Mouse (Mus musculus): Measurements from ENCODE around the gene Uvrag. TPM values are rescaled to one million over a fixed set of nuclear protein-coding genes. Genes with fewer than 3 reads are reported as not detected.
"Not testable (repeated sequence)": the region's sequence is repeated elsewhere in the genome, so short reads cannot be mapped to it uniquely, and the experiment has no call there.

The Uvrag gene
- polyA plus RNA-seq, 1 experiment from 2014 or later, result 18.3 TPM

DNA sequence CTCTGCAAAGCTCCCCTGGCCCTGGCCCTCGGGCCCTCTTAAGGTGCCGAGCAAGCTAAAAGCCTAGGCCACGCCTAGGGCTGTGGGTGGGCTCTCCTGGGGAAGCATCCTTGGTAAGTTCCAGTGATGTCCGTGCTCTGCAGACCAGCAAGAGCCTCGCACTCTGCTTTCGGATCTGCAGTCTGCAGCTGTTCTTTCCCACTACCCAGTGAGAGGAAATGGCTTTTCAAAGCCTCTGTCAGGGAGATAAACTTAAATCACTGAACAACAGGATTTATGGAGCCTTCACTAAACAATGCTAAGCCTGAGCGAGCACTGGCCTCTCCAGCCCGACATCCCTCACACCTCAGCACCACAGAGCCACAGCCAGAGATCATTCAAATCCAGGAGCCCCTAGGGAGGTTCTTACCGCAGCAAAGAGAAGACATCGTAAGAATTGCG lies 75.5 kb downstream of the Uvrag start:
- Histone ChIP-seq H3K4me1 (replicated peaks; ENCODE audit: control insufficient read depth, insufficient read depth, low read length) (no peaks in the 10 kb centered on the region), H3K4me3 (replicated peaks; ENCODE audit: low read length) (no peak overlapping the region), H3K27ac (ENCODE audit: low read length) (no peak overlapping the region), H3K27me3 (replicated peaks; ENCODE audit: control insufficient read depth, insufficient read depth, low read length) (no peaks in the 10 kb centered on the region), H3K4me2 (ENCODE audit: low read length) (no peak overlapping the region), H3K9ac (replicated peaks; ENCODE audit: low read depth, low read length) (no peak overlapping the region), H3K9me3 (ENCODE audit: control insufficient read depth, low read length) (no peaks in the 10 kb centered on the region), H3K36me3 (ENCODE audit: control insufficient read depth, insufficient read depth) (no peaks in the 10 kb centered on the region)
- ATAC-seq, result no peak
- 11% methylated on average over 11 of the region's 11 CpGs for WGBS

DNA sequence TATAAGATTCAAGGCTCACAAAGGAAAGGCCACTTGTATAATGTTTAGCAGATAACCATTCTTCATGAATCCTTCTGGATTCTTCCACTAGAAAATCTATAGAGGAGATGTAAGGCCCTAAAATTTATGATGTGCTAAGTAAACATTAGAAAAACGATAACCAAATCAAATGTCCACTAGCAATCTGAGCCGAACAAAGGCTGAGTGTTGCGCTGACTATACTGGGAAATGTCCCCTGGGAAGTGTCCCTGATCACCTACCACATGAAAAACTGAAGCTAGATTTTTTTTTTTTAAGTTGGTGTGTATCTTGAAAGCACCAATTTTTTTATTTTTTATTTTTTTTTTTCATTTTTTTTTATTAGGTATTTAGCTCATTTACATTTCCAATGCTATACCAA lies 76.1 kb downstream of the Uvrag start:
- no peaks in the 10 kb centered on the region for H3K36me3 ChIP-seq (ENCODE audit: control insufficient read depth, insufficient read depth)
- no peaks in the 10 kb centered on the region for H3K27me3 ChIP-seq (replicated peaks; ENCODE audit: control insufficient read depth, insufficient read depth, low read length)
- no peak overlapping the region for H3K9ac ChIP-seq (replicated peaks; ENCODE audit: low read depth, low read length)
- no peaks in the 10 kb centered on the region for H3K4me1 ChIP-seq (replicated peaks; ENCODE audit: control insufficient read depth, insufficient read depth, low read length)
- no peak for ATAC-seq
- no peak overlapping the region for H3K4me3 ChIP-seq (replicated peaks; ENCODE audit: low read length)
- no peak overlapping the region for H3K4me2 ChIP-seq (ENCODE audit: low read length)
- H3K27ac ChIP-seq (ENCODE audit: low read length), result no peak overlapping the region
- no peaks in the 10 kb centered on the region for H3K9me3 ChIP-seq (ENCODE audit: control insufficient read depth, low read length)
- WGBS, result 89% methylated on average over 3 of the region's 3 CpGs

DNA sequence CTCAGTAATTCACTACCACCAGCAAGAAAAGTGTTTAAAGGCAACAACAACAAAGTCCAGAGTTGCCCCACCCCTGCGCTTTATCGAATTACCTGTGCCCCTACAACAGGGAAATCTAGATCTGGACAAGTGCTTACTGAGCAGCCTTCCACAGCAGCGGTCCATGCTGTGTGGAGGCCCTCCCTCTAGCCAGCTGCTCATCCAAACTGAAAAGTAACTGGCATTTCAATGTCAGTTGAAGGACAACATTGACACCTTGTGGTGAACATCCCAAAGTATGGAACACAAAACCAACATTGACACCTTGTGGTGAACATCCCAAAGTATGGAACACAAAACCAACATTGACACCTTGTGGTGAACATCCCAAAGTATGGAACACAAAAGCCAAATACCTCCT lies 78.7 kb downstream of the Uvrag start:
- ATAC-seq; H3K4me1 ChIP-seq (replicated peaks; ENCODE audit: control insufficient read depth, insufficient read depth, low read length); H3K4me2 ChIP-seq (ENCODE audit: low read length); H3K36me3 ChIP-seq (ENCODE audit: control insufficient read depth, insufficient read depth); H3K27ac ChIP-seq (ENCODE audit: low read length); H3K9ac ChIP-seq (replicated peaks; ENCODE audit: low read depth, low read length); H3K27me3 ChIP-seq (replicated peaks; ENCODE audit: control insufficient read depth, insufficient read depth, low read length); H3K4me3 ChIP-seq (replicated peaks; ENCODE audit: low read length); H3K9me3 ChIP-seq (ENCODE audit: control insufficient read depth, low read length): not testable (repeated sequence)
- WGBS, result 82% methylated on average over 3 of the region's 3 CpGs

DNA sequence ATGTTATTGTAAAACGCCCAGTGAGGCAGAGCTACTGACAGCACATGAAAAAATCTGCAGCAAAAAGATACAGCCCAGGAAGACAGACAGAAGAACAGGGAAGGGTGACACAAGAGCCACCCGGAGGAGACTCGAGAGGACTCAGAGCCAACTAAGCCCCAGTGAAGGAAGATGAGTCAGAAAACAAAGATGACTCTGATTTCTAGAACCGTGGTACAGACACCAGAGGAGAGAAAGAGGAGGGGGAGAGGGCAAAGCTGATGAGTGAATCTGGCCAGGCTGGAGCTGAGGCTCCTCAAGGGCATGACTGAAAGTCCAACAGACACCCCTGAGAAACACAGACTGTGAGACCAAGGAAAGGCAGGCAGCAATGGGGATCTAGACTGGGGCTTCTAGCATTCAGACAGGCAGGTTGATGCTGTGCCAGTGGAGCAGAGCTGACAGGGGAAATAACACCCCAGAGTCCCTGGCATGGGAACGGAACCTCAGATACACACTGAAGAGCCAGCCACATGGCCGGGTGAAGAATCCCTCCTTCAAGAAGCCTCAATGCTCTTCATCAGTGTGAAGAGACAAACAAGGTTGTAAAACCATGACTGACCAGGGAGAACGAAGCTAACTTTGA lies 79.8 kb downstream of the Uvrag start:
- Histone ChIP-seq H3K4me2 (ENCODE audit: low read length) (no peak overlapping the region), H3K27me3 (replicated peaks; ENCODE audit: control insufficient read depth, insufficient read depth, low read length) (no peaks in the 10 kb centered on the region), H3K4me3 (replicated peaks; ENCODE audit: low read length) (no peak overlapping the region), H3K36me3 (ENCODE audit: control insufficient read depth, insufficient read depth) (no peaks in the 10 kb centered on the region), H3K9ac (replicated peaks; ENCODE audit: low read depth, low read length) (no peak overlapping the region), H3K27ac (ENCODE audit: low read length) (no peak overlapping the region), H3K9me3 (ENCODE audit: control insufficient read depth, low read length) (no peaks in the 10 kb centered on the region), H3K4me1 (replicated peaks; ENCODE audit: control insufficient read depth, insufficient read depth, low read length) (no peaks in the 10 kb centered on the region)
- no peak for ATAC-seq
- WGBS, result 84% methylated on average over 7 of the region's 7 CpGs

DNA sequence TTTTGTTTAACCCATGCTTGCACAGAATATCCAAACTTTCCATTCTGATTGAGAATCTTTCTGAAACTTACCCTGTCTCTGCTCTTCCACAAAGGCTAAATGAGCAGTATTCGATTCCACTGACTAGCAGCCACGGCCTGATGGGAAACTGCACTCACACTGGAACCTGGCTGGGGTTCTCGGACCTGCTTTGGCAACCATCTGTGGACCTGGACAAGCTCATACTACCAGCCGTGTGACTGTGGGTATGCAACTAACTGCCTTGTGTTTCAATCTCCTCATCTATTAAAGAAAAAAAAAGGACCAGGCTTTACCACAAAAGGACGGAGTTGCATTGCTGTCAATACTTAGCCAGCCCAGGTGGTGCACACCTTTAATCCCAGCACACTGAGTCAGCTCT lies 80.5 kb downstream of the Uvrag start:
- no peaks in the 10 kb centered on the region for H3K27me3 ChIP-seq (replicated peaks; ENCODE audit: control insufficient read depth, insufficient read depth, low read length)
- no peak for ATAC-seq
- no peak overlapping the region for H3K9ac ChIP-seq (replicated peaks; ENCODE audit: low read depth, low read length)
- H3K4me2 ChIP-seq (ENCODE audit: low read length), result no peak overlapping the region
- no peaks in the 10 kb centered on the region for H3K4me1 ChIP-seq (replicated peaks; ENCODE audit: control insufficient read depth, insufficient read depth, low read length)
- H3K27ac ChIP-seq (ENCODE audit: low read length), result no peak overlapping the region
- 87% methylated on average over 5 of the region's 5 CpGs for WGBS
- no peaks in the 10 kb centered on the region for H3K36me3 ChIP-seq (ENCODE audit: control insufficient read depth, insufficient read depth)
- no peak overlapping the region for H3K4me3 ChIP-seq (replicated peaks; ENCODE audit: low read length)
- no peaks in the 10 kb centered on the region for H3K9me3 ChIP-seq (ENCODE audit: control insufficient read depth, low read length)

DNA sequence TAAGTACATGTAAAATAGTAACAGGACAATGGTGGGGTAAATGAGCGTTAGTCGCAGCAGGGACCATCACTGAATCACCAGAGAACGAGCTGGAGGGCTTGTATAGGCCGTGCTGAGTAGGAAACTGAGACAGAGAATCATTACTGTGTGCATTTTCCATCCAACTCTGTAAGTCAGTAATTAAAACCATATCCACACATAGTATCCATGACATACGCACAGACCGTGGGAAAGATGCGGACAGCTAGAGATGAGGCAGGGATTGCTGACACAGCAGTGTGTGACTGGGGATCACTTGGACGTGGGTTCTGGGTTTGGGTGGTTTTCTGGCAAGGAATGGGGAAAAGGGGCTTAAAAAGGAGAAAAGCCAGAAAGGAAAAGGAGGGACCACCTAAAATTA lies 81.0 kb downstream of the Uvrag start:
- Histone ChIP-seq H3K9me3 (ENCODE audit: control insufficient read depth, low read length) (no peaks in the 10 kb centered on the region), H3K27me3 (replicated peaks; ENCODE audit: control insufficient read depth, insufficient read depth, low read length) (no peaks in the 10 kb centered on the region), H3K4me3 (replicated peaks; ENCODE audit: low read length) (no peak overlapping the region), H3K27ac (ENCODE audit: low read length) (no peak overlapping the region), H3K36me3 (ENCODE audit: control insufficient read depth, insufficient read depth) (no peaks in the 10 kb centered on the region), H3K4me2 (ENCODE audit: low read length) (no peak overlapping the region), H3K9ac (replicated peaks; ENCODE audit: low read depth, low read length) (no peak overlapping the region), H3K4me1 (replicated peaks; ENCODE audit: control insufficient read depth, insufficient read depth, low read length) (no peaks in the 10 kb centered on the region)
- WGBS, result 84% methylated on average over 8 of the region's 8 CpGs
- ATAC-seq, result no peak

DNA sequence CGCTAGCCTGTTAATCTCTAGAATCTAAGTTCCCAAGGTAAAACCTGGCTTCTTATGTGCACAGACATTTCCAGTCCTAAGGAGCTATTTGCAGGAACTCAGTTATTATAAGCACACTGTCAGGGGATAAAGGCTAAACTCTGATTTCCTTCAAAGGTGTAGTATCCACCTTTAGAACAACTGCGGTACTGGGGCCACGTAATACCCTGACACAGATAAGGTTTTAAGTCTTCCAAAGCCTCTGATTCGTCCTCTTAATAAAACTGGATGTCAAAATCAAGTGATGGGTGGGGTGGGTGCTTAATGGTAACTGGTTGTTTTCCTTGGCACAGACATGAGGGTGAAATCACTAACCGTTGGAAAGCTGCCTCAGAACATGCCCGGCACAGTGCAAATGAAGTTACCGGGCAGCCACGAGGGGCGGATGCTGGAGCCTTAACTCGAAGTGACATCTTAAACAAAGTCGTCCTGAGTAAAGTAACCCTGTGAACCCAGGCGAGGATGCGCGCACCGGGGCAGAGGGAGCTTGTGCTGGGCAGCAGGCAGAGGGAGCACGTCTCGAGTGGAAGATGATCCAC lies 83.8 kb downstream of the Uvrag start:
- Histone ChIP-seq H3K9ac (replicated peaks; ENCODE audit: low read depth, low read length) (no peak overlapping the region), H3K36me3 (ENCODE audit: control insufficient read depth, insufficient read depth) (no peaks in the 10 kb centered on the region), H3K27ac (ENCODE audit: low read length) (no peak overlapping the region), H3K4me1 (replicated peaks; ENCODE audit: control insufficient read depth, insufficient read depth, low read length) (no peaks in the 10 kb centered on the region), H3K4me3 (replicated peaks; ENCODE audit: low read length) (no peak overlapping the region), H3K27me3 (replicated peaks; ENCODE audit: control insufficient read depth, insufficient read depth, low read length) (no peaks in the 10 kb centered on the region), H3K9me3 (ENCODE audit: control insufficient read depth, low read length) (no peaks in the 10 kb centered on the region), H3K4me2 (ENCODE audit: low read length) (no peak overlapping the region)
- WGBS, result 89% methylated on average over 17 of the region's 17 CpGs
- ATAC-seq, result no peak

DNA sequence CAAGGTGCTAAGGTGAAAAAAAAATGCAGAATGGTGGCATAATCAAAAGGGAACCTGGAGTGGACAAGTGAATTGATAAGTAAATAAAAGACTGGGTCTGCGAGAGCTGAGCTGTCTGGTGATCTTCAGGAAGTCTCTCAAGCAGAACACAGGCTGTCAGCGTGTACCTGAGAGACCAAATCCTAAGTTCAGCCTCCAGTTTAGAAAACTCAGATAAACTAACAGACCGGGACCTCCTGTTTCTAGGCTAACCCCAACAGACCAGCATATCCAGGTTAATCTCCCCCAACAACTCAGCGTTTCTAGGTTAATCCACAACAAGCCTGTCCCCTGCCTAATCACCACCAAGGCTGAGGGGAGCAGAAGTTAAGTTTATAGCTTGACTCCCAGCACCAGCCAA lies 87.3 kb downstream of the Uvrag start:
- Histone ChIP-seq H3K9me3 (ENCODE audit: control insufficient read depth, low read length) (no peaks in the 10 kb centered on the region), H3K36me3 (ENCODE audit: control insufficient read depth, insufficient read depth) (no peaks in the 10 kb centered on the region), H3K4me3 (replicated peaks; ENCODE audit: low read length) (no peak overlapping the region), H3K27ac (ENCODE audit: low read length) (no peak overlapping the region), H3K27me3 (replicated peaks; ENCODE audit: control insufficient read depth, insufficient read depth, low read length) (no peaks in the 10 kb centered on the region), H3K9ac (replicated peaks; ENCODE audit: low read depth, low read length) (no peak overlapping the region), H3K4me2 (ENCODE audit: low read length) (no peak overlapping the region), H3K4me1 (replicated peaks; ENCODE audit: control insufficient read depth, insufficient read depth, low read length) (peaks cover 7% of the 10 kb centered on the region)
- WGBS, result 94% methylated on average over 4 of the region's 4 CpGs
- no peak for ATAC-seq

DNA sequence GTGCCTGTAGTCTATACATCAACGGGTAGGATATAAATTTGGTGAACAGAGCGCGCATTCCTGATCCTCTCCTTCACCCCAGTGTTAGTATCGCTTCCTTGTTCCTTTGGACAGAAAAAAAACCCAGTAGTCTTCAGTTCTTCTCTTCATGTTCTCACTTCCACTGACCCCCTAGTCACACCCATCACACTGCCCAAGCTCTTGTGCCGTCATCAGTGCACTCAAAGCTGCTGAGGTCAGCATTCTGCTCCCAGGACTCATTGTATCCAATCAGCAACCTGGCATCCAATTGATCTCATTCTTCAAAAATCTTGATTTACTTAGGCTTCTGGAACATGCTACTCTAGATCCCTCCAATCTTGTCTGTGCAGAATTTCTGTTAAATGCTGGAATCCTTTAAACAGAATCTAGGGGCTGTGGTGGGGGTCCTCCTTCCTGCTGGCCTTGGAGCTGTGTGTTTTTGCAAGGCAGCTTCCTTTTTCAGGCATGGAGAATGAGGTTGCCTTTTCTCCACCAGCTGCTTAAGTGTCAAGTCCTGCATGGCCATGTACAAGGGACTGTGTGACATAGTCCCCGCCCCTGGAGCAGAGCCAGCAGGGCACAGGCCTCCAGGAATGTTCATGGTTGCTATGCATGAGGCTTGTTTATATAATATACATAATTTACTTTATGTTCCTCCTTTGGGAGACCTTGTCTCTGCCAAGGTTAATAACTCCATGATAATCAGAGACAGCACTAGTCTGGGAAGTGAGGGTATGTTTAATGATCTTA lies 88.3 kb downstream of the Uvrag start:
- ATAC-seq, result no peak
- no peaks in the 10 kb centered on the region for H3K36me3 ChIP-seq (ENCODE audit: control insufficient read depth, insufficient read depth)
- 92% methylated on average over 6 of the region's 6 CpGs for WGBS
- H3K4me3 ChIP-seq (replicated peaks; ENCODE audit: low read length), result no peak overlapping the region
- H3K4me1 ChIP-seq (replicated peaks; ENCODE audit: control insufficient read depth, insufficient read depth, low read length), result peaks cover 7% of the 10 kb centered on the region
- no peak overlapping the region for H3K9ac ChIP-seq (replicated peaks; ENCODE audit: low read depth, low read length)
- no peaks in the 10 kb centered on the region for H3K9me3 ChIP-seq (ENCODE audit: control insufficient read depth, low read length)
- H3K27me3 ChIP-seq (replicated peaks; ENCODE audit: control insufficient read depth, insufficient read depth, low read length), result no peaks in the 10 kb centered on the region
- H3K27ac ChIP-seq (ENCODE audit: low read length), result no peak overlapping the region
- no peak overlapping the region for H3K4me2 ChIP-seq (ENCODE audit: low read length)

All from forebrain, embryonic 16.5 days (tissue).